Mouse (Mus musculus) layer of hippocampus, adult 2 months (tissue): ENCODE results near the gene Wdr75. TPM values are rescaled to one million over a fixed set of nuclear protein-coding genes. Genes with fewer than 3 reads are reported as not detected.

Experiments used
- DNase-seq, 2 experiments: peaks; one replicate each; pipeline ENCODE4 v3.0.0; 2022; ENCODE audit warnings: low spot score in 2 of 2
- H3K27ac ChIP-seq: fragments of 200-600 bp; 2 replicates; pipeline ENCODE4 v1.8.1; 2022
- H3K4me3 ChIP-seq: fragments of 200-600 bp; 2 replicates; pipeline ENCODE4 v1.8.1; 2022; ENCODE audit warnings: mild to moderate bottlenecking
- CTCF ChIP-seq: fragments of 200-600 bp; conservative IDR thresholded peaks from 2 replicates; pipeline ENCODE4 v1.8.1; 2022; ENCODE audit warnings: antibody characterized with exemption, mild to moderate bottlenecking, moderate library complexity
- total RNA-seq, 2 experiments: library from RNA; stranded (reverse); gene quantifications; 2 replicates each; pipeline ENCODE4 v1.2.3; 2021

The Wdr75 gene
- total RNA-seq, 2 experiments from 2014 or later: 41.1 to 44.8 TPM

- DNase-seq: peak; percentile 16 to 39
- TF ChIP-seq CTCF: peak; percentile 96
- no peak overlapping the region for H3K27ac ChIP-seq
- no peak overlapping the region for H3K4me3 ChIP-seq
Measured at GRCm38 (mm10) chr1:45816889-45817288, 21.9 kb downstream of the Wdr75 start.

DNA sequence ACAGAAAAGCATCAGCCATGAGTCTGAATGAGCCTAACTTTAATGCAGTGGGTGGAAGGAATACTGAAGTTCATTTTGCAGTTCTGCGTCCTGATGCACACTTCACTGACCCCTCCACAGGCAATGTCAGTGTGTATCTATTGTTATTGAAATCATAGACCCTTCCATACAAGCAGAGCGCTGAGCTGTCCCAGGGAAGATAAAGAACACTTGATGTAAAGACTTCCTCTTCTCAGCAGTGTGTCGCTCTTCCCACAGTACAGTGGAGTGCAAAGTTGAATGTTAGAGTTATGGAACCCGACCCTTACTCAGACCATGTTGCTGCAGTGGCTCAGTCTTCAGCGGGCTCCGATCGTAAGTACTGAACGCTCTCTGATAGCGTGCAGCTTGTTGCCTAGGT, 23.6 kb downstream of the Wdr75 start:
- H3K4me3 ChIP-seq: no peak overlapping the region
- no peak for TF ChIP-seq CTCF
- no peak for DNase-seq
- H3K27ac ChIP-seq: no peak overlapping the region

GRCm38 (mm10) chr1:45824441-45824840, 29.5 kb downstream of the Wdr75 start:
- H3K27ac ChIP-seq: no peak overlapping the region
- TF ChIP-seq CTCF: no peak
- H3K4me3 ChIP-seq: no peak overlapping the region
- DNase-seq: no peak

DNA sequence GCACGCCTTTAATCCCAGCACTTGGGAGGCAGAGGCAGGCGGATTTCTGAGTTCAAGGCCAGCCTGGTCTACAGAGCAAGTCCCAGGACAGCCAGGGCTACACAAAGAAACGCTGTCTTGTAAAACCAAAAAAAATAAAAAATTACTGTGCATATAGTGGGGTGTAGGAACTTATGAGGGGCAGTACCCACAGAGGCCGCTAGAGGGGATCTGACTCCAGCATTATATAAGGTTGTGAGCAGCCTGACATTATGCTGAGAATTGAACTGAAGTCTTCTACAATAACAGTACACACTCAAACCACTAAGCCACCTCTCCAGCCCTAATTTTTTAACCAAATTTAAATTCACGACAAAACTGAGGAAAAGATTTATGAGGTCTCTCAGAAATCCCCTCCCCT, 30.2 kb downstream of the Wdr75 start:
- Histone ChIP-seq H3K4me3 (no peak overlapping the region), H3K27ac (no peak overlapping the region)
- peak; percentile 25 to 72 for DNase-seq
- peak; percentile 84 for TF ChIP-seq CTCF

DNA sequence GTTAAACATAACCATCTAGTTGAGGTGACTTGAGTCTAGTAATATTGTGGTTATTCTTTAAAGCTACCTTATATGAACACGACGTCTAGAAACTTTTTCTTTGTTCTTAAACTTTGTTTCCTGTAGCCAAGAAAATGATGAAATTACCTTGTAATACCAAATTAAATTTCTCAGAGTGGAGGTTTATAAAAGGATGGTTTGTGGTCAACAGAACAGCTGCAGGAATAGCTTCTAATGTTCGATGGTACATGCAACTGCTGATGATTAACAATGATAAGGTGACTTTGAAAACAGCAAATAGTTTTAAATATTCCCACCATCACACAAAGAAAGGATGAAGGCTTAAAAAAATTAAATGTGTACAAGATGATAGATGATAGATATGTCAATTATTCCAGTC, 30.7 kb downstream of the Wdr75 start:
- Histone ChIP-seq H3K4me3 (no peak overlapping the region), H3K27ac (no peak overlapping the region)
- no peak for DNase-seq
- TF ChIP-seq CTCF: no peak

- Histone ChIP-seq H3K27ac (no peak overlapping the region), H3K4me3 (no peak overlapping the region)
- no peak for DNase-seq
- TF ChIP-seq CTCF: no peak
Measured at GRCm38 (mm10) chr1:45826148-45826547, 31.2 kb downstream of the Wdr75 start.

GRCm38 (mm10) chr1:45826796-45827195, 31.8 kb downstream of the Wdr75 start:
- no peak for TF ChIP-seq CTCF
- H3K27ac ChIP-seq: no peak overlapping the region
- no peak for DNase-seq

DNA sequence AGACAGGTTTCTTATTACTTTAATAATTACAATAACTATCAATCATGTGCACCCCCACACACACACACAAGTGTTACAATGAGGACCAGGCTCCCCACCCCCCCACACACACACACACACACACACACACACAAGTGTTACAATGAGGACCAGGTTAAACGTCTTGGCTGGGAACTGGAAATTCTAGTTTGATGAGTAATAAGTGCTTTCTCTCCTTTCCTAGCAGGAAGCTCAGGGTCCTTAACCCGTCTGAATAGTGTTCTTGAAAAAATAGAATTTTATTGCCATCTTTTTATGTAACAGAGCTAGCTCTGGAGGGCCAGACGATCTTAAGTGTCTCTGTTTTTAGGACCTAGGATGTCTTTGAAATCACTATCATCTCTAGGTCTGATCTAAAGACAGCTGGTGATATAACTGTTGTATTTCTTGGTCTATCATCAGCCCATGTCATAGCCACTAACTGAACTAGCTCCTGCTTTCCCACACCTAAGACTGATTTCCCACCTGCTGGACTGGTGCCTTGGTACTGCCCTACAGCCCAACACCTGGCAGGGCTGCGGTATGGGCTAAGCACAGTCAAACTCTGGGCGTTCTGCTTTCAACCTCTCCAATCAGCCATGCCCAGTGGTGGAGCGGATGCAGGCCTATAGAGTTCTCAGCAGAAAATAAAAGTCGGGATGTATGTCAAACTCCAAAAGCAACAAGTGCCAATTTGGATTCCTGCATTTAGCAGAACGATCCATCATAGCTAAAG, 35.7 kb downstream of the Wdr75 start:
- H3K4me3 ChIP-seq: no peak overlapping the region
- H3K27ac ChIP-seq: no peak overlapping the region
- no peak for DNase-seq
- no peak for TF ChIP-seq CTCF

More at GRCm38 (mm10) chr1:45826796-45827195, 31.8 kb downstream of the Wdr75 start:
- H3K4me3 ChIP-seq: no peak overlapping the region

DNA sequence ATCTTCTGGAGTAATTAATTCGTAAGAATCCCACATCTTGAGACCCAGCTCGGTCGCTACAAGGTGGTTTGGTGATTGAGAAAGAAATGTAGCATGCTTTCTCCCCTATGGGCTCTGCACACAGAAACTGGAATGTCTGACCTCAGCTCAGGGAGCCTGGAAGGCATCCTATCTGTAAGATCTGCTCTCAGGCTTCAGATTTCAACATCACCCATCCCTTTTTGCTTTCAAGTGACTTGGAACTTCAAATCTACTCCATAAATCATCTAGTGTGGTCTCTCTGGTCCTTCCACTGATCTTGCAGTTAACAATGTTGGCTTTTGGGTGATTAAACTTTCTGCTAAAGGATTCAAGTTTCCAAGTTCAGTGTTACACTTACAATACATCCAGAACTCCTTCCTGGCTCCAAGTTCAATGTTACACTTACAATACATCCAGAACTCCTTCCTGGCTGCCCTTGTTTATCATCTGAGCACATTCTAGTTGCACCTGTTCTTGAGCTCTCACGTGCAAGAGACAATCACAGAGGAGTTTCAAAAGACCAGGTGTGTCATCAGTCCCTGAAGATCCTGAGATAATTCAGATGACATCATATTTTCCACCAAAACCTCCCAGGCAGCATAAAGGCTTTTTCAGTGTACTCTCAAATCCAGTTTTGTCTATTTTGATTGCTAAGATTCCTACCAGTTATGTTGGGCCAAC, 40.5 kb downstream of the Wdr75 start:
- DNase-seq: no peak
- Histone ChIP-seq H3K4me3 (no peak overlapping the region), H3K27ac (no peak overlapping the region)
- no peak for TF ChIP-seq CTCF

- peak; percentile 15 to 28 for DNase-seq
- Histone ChIP-seq H3K4me3 (no peak overlapping the region), H3K27ac (no peak overlapping the region)
- no peak for TF ChIP-seq CTCF
Measured at GRCm38 (mm10) chr1:45837736-45838135, 42.8 kb downstream of the Wdr75 start.

GRCm38 (mm10) chr1:45838271-45838670, 43.3 kb downstream of the Wdr75 start:
- Histone ChIP-seq H3K4me3 (no peak overlapping the region), H3K27ac (no peak overlapping the region)
- DNase-seq: no peak
- TF ChIP-seq CTCF: no peak

- TF ChIP-seq CTCF: no peak
- H3K4me3 ChIP-seq: no peak overlapping the region
- H3K27ac ChIP-seq: no peak overlapping the region
- no peak for DNase-seq
Measured at GRCm38 (mm10) chr1:45845466-45845865, 50.5 kb downstream of the Wdr75 start.

- no peak overlapping the region for H3K4me3 ChIP-seq
- no peak for TF ChIP-seq CTCF
- DNase-seq: no peak
Measured at GRCm38 (mm10) chr1:45858038-45858437, 63.1 kb downstream of the Wdr75 start.

DNA sequence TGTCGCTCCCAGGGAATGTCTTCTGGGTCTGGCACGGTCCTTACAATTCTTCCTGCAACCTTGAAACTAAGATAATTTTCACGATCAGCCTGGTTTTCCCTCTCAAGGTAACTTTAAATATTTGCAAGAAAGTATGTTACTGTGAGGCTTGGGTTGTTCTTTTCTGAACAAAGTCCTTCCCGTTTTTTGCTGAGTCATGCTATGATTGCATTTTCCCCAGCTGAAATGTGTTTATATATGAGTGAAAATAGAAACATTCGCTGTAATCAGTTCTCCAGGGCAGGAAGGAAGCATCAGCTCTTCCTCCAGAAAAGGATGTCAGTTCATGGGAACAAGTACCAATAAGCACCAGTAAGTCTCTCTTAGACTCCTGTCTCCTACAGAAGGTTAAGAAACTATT, 65.4 kb downstream of the Wdr75 start:
- no peak overlapping the region for H3K4me3 ChIP-seq
- TF ChIP-seq CTCF: no peak
- DNase-seq: no peak
- 0 out of 2 replicates have a peak overlapping the region, but pooled peaks have one; percentile 18 for H3K27ac ChIP-seq

More at GRCm38 (mm10) chr1:45858038-45858437, 63.1 kb downstream of the Wdr75 start:
- no peak overlapping the region for H3K27ac ChIP-seq
